8 mouse cellular contexts compared by ENCODE assay signal in the genomic region with DNA sequence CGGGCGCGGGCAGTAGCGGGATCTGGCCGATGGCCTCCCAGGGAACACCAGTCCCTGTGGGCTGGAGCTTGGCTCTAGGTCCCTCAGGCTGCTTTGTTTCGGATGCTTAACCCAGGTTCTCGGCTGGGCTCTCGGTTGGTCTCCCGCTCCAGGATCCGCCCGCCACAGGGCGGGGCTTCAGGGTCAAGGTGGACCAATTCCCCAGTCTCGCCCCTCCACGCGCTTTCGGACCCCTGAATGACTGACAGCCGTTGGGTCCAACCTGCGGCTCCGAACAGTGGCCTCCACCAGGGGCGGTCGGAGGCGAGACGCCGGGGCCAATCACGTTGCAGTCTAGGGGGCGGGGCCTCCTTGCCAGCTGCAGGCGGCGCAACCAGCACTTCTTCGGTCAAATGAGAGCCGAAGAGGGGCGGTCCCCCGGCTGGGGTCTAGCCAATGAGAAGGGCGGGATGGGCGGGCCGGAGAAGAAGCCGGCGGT. TPM values are rescaled to one million over a fixed set of nuclear protein-coding genes. Genes with fewer than 3 reads are reported as not detected.
A peak's percentile ranks its signal among the peaks of the same experiment; 100 is the strongest.
DNase-seq lines count a peak whose midpoint lies in the region; ATAC-seq lines count a peak whose summit lies in the region.

No protein-coding gene starts in this region.

- no peaks in the 10 kb centered on the region for H3K9me3 ChIP-seq in hindbrain, embryonic 16.5 days (ENCODE audit: control insufficient read depth, low read length)

- 0% methylated on average over 34 of the region's 37 CpGs for WGBS in hindbrain, embryonic 16.5 days
- under 1% methylated on average over 37 of the region's 37 CpGs for WGBS in macrophage (ENCODE audit: missing documents)

- peak; percentile 96 for ATAC-seq in hindbrain, embryonic 16.5 days

- peak; percentile 97 for DNase-seq in WW6 (ENCODE audit: low read depth, low spot score)
- peak; percentile 97 to 99 for DNase-seq in cerebellum, postnatal 4 days (ENCODE audit: low spot score in 2 of 2)
- peak; percentile 100 for DNase-seq in gastrocnemius, adult 18-20 months (ENCODE audit: low spot score)
- peak; percentile 98 to 99 for DNase-seq in left cerebral cortex, adult 18-20 months (ENCODE audit: low spot score in 2 of 2)
- peak; percentile 100 for DNase-seq in right cerebral cortex, adult 18-20 months
- DNase-seq in urinary bladder, postnatal 10 days (ENCODE audit: low spot score): peak; percentile 98

- H3K4me2 ChIP-seq in hindbrain, embryonic 16.5 days (ENCODE audit: low read length): peak overlapping the region; percentile 92

- peak overlapping the region; percentile 94 for H3K27ac ChIP-seq in hindbrain, embryonic 16.5 days (ENCODE audit: low read depth, low read length)
- H3K27ac ChIP-seq in macrophage: no peak overlapping the region

- H3K9ac ChIP-seq in hindbrain, embryonic 16.5 days (ENCODE audit: low read depth, low read length): peak overlapping the region; percentile 80

- peak overlapping the region; percentile 89 for H3K4me3 ChIP-seq in hindbrain, embryonic 16.5 days (ENCODE audit: low read length)
- H3K4me3 ChIP-seq in macrophage (ENCODE audit: inconsistent target): peak overlapping the region; percentile 44

- no peaks in the 10 kb centered on the region for H3K79me2 ChIP-seq in macrophage (ENCODE audit: inconsistent target)

- H3K36me3 ChIP-seq in hindbrain, embryonic 16.5 days (ENCODE audit: control insufficient read depth, insufficient read depth, low read length): no peaks in the 10 kb centered on the region
- H3K36me3 ChIP-seq in macrophage (ENCODE audit: inconsistent target): no peaks in the 10 kb centered on the region

- peaks cover 11% of the 10 kb centered on the region for H3K4me1 ChIP-seq in hindbrain, embryonic 16.5 days (ENCODE audit: control insufficient read depth, insufficient read depth, low read depth, low read length)

- no peaks in the 10 kb centered on the region for H3K27me3 ChIP-seq in hindbrain, embryonic 16.5 days (replicated peaks; ENCODE audit: control insufficient read depth, insufficient read depth, low read length)

RNA-seq across cellular contexts. Expression of a gene that starts 9.8 kb away (rescaled TPM):
- 10 to 100 TPM; 10.8 to 11.1 TPM for total RNA-seq in gastrocnemius, adult 18-20 months (2021)
- 44.8 and 53.0 TPM in 2 replicates for polyA plus RNA-seq in hindbrain, embryonic 16.5 days (2015; fragmentation: Nextera tagmentation; extraction: Ambion mirVana)
- 100 to 1,000 TPM; 132 to 133 TPM for total RNA-seq in left cerebral cortex, adult 18-20 months (2021)
- 10 to 100 TPM in 14 of 26 experiments, 1 to 10 TPM in 12; 2.2 to 28.2 (median 10.2) TPM for total RNA-seq in macrophage (2018; cell fraction: chromatin; rRNA removed)
- total RNA-seq in macrophage (2018; cell fraction: cytosol; rRNA removed): 10 to 100 TPM in 1 of 26 experiments, 1 to 10 TPM in 25; 2.3 to 10.5 (median 3.7) TPM
- 10 to 100 TPM in 5 of 26 experiments, 1 to 10 TPM in 21; 2.2 to 15.1 (median 5.6) TPM for total RNA-seq in macrophage (2018; cell fraction: nucleus; rRNA removed)
- polyA plus RNA-seq in macrophage (2018): 3.2 to 4.7 TPM (median 4.0 TPM) in 3 replicates

Comparison
In these comparisons a context has a peak if more than half of its experiments do, and no peak if none do; other contexts are left out.
1. RNA of a gene that starts 9.8 kb away (total RNA-seq): 132 to 133 TPM in left cerebral cortex, adult 18-20 months; 10.8 to 11.1 TPM in gastrocnemius, adult 18-20 months; every median in the first group is over 10 times any median in the second.
2. Peak in every context shown above with its lines, with median percentiles within 50 percentile points of each other: DNase-seq.